Mouse (Mus musculus) liver, embryonic 14.5 days (tissue): ENCODE data around the gene Ephb6.

Experiments
- CTCF ChIP-seq: IDR thresholded peaks from 2 replicates; pipeline ENCODE4 v1.5.1; 2016; ENCODE audit warnings: antibody characterized with exemption, low read depth, control low read depth
- EP300 ChIP-seq: IDR thresholded peaks from 2 replicates; pipeline ENCODE4 v1.6.1; 2016; ENCODE audit warnings: antibody characterized with exemption, low read depth

DNA sequence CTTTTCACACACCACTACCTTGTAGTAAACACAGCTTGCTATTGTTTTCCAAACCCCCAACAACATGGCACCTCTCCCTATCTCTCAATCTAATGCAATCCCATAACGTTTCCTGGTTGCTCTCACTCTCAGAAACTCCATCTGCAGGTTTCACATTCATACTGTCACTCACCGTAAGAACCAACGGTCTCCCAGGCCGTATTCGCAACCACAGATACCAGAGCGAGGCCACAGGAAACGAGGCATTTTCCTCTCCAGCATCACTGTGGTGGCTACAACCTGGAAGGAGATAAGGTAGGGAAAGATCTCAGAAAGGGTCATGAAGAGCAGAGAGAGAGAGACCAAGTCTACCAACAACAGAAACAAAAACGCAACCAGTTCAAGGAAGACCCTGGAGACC, 49.4 kb downstream of the Ephb6 start:
- TF ChIP-seq CTCF (no peak), EP300 (no peak)
